Mouse (Mus musculus) gastrocnemius, postnatal 36 days (tissue): ENCODE measurements at regions not wholly inside any gene's neighbourhood (a gene's known extent, or its start where the extent isn't known, plus 50 kb on each side); places are given as distances from the start of the nearest gene placed in this dataset.
A peak's percentile ranks its signal among the peaks of the same experiment; 100 is the strongest.

ENCODE experiments used
- DNase-seq, 2 experiments: peaks; one replicate each; pipeline ENCODE4 v3.0.0; 2022
- intact Hi-C: fragments of 180-260 bp; cut with DNase I; formaldehyde crosslinking; loops from one replicate; pipeline ENCODE4 v1.15.1; 2025

DNA sequence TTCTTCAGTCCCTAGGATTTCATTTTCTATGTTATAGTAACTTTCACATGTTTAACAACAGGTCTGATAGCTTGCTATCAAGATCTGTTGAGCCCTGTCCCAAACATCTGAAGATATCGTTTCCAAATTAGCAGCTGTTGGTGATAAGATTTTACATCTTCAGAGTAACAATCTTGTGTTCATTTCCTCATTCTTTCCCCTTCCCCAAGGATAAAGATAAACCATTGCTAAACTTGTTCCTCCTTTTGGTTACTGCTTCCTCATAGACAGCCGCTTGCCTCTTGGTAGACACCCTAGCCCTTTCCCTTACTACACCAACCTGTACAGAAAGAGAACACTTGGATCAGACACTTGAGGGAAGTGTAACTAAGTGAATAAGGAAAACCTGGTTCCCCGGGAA, 58.6 kb downstream of the Kcnrg start:
- intact Hi-C loops = no loop called here
- no peak for DNase-seq

- intact Hi-C loops = no loop called here
- DNase-seq = no peak
These were observed 65.9 kb downstream of the Kcnrg start for GRCm38 (mm10) chr14:61673184-61673583.

GRCm38 (mm10) chr14:61678107-61678506, 70.8 kb downstream of the Kcnrg start:
- no peak for DNase-seq
- intact Hi-C loops = no loop called here

GRCm38 (mm10) chr14:61680818-61681707, 73.8 kb downstream of the Kcnrg start:
- intact Hi-C loops = loop anchor here (10.0 kb wide), 1 partner anchor 364 kb away; no protein-coding TSS in a partner anchor
- DNase-seq = peak; percentile 83 to 90

DNA sequence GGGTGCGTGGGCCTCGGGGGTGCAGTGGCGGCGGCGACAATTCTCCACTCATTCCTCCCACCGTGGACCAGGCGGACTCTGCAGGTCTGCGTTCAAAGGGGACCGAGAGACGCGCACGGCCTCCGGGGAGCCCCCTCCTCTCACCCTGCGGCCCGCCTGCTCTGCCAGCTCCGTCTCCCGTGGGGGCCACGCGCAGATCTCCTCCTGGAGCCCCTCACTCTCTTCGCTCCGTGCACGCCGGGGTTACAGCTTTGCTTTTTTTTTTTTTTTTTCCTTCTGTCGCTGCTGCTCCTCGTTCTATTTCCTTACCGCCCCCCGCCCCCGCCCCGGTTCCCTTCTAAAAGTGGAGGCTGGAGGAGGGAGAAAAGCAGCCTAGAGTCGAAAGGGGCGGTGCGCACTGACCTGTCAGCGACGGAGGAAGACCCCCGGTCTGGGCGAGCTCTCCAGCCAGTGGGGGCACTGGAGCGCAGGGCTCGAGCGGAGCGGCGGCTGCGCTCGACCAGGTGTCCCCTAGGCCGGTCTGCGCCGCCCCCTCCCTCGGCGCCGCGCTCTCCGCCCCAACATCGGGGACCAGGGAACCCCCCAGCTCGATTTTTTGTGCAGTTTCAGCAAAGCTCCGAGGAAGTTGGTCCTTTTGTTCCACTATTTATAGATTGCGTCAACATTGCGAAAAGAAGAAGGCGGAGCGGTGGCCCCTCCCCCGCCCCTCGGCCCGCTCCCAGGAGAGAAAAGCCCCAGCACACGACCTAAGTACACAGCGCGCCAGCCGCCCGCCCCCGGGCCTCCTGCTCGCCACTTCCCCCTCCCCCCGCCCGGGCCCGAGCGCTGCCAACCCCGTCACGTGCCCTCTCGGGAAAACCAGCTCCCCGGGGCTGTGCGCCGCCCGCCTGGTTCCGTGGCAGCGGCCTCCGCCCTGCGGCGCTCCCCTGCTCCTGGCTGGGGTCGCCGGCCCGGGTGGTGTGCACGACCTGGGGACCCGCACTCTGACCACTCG, 74.7 kb downstream of the Kcnrg start:
- peak; percentile 86 to 91 for DNase-seq
- intact Hi-C loops = loop anchor here (1.0 to 10.0 kb wide), 3 partner anchors 34 to 363 kb away; no protein-coding TSS in a partner anchor

DNA sequence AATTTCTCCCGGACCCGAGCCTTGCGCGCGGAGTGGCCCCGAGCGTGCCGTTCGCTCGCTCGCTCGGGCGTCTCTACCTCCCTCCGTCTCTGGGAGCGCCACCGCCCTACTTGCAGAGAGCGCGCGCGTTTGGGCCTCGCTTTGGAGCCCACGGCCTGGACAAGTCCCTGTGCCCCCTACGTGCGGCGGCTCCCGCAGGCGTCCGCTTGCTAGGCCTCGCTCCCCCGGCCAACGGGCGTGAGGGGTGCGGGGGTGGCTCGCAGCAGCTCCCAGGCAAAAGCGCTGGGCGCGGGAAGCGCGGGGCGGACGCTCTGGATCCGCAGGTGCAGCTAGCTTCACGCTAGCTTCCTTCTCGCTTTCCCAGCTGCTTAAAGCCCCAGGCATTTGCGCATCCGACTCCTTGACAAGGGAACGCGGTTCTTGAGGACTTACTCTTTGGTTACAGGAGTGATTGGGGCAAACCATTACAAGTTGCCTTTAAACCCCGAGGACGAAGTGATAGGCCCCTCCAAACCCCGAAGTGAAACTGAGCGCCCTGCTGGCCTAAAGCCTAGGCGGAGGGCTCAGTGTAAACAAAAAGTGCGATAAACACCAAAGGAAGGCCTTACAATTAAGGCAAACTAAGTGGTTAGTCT, 75.6 kb downstream of the Kcnrg start:
- peak; percentile 52 to 69 for DNase-seq
- intact Hi-C loops = loop anchor here (1.0 to 10.0 kb wide), 3 partner anchors 35 to 362 kb away; no protein-coding TSS in a partner anchor

DNA sequence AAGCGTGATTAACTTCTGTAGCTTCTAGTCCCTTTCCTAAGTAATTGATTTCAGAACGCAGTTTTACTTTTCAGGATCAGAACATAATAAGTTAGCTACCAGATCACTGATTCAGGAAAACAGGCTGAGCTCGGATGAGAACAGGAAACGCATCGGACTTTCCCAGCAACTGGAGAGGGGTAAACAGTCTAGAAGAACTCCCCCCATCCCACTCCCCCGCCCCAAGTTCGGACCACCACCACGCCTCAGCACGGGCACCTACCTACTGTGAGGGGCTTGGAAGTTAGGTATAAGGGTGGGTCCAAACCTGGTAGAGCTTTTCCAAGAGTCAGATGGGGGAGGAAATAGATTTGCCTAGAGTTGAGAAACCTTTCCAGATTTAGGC, 76.1 kb downstream of the Kcnrg start:
- no peak for DNase-seq
- intact Hi-C loops = loop anchor here (2.0 to 10.0 kb wide), 2 partner anchors 109 to 361 kb away; no protein-coding TSS in a partner anchor

DNA sequence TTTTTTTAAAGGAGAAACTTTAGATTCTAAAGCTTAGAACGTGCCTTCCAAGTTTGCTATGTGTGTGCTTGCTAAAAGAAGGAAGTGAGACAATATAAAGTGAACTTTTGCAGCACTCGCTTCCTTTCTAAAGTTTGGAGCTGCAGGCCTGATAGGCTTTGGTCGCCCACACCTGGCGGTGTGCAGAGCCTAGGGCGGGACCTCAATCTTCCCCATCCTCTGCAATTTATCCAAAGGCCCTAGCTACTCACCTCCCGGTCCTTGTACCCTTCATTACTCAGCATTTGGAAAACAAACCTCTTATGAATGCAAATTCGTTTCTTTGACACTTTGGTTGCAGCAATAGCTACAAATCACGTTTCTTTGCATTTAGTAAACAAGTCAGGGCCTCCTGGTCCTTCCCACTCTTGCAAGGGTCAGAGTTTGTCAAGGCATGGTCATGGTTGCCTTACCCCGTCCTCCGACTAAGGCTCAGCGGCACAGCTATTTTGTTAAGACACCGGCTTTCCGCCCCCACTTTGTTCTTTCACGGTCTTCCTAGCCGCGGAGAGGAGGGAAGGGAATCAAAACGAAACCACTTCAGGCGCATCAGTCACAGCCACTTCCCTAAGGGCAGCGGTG, 76.6 kb downstream of the Kcnrg start:
- intact Hi-C loops = loop anchor here (2.0 to 10.0 kb wide), 2 partner anchors 109 to 361 kb away; no protein-coding TSS in a partner anchor
- DNase-seq = peak; percentile 30 to 31

GRCm38 (mm10) chr14:61684473-61685230, 77.4 kb downstream of the Kcnrg start:
- intact Hi-C loops = loop anchor here (10.0 kb wide), 1 partner anchor 360 kb away; no protein-coding TSS in a partner anchor
- peak in 1 of 2 experiments; percentile 22 for DNase-seq

DNA sequence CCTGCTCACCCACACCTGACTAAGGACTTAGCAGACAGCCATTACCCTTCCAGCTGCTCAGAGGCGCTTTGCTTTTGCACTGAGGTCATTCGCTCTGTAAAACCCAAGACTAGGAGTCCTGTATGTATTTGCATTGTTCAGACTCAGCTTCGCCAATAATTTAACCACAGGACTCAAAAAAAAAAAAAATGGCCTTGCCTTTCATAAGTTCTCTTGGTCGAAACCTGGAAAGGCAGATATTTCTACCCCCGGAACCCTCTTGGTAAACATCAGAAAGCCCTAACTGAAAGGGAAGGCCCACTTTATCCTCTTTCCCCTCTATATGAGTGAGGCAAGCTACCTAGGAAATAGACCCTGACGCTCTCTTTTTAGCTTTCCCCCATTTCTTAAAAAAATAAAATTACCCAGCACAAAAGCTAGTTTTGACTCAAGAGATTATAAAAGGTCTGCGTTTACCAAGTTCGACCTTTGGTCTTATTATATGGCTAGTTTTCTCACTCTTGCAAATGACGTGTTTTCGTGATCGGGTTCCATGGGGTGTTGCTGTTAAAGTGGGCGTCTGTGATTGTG, 78.1 kb downstream of the Kcnrg start:
- DNase-seq = no peak
- intact Hi-C loops = loop anchor here (10.0 kb wide), 1 partner anchor 359 kb away; no protein-coding TSS in a partner anchor

GRCm38 (mm10) chr14:61686101-61686691, 78.9 kb downstream of the Kcnrg start:
- intact Hi-C loops = loop anchor here (10.0 kb wide), 1 partner anchor 359 kb away; no protein-coding TSS in a partner anchor
- DNase-seq = peak in 1 of 2 experiments; percentile 36

GRCm38 (mm10) chr14:61686821-61687341, 79.6 kb downstream of the Kcnrg start:
- intact Hi-C loops = loop anchor here (10.0 kb wide), 1 partner anchor 358 kb away; no protein-coding TSS in a partner anchor
- peak; percentile 37 to 64 for DNase-seq

DNA sequence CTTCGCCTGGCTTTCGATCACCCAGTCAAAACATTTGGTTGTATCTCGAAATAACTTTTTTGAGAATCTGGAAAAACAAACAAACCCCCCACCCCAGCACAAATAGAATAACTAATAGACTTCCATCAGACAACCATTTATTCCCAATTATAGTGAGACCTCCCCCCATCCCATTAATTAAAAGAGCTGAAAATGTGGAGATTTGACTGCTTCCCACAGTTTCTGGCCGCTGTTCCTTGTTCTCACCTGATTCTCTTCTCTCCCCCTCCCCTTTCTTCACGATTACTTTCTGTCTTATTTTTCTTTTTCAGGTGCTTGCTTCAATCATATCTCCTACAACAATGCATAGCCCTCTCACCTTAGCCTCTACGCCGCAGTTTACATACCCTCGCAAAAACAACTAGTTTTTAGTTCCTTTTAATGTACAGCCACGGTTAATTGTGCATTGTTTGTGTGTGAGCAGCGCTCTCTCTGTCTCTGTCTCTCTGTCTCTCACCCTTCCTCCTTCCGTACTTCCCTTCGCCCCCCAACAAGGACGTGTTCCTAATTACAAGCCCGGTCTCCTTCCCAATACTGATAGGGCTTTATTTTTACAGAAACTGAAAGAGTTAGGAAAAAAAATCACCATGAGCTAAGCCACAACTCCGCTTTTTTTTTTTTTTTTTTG, 80.2 kb downstream of the Kcnrg start:
- no peak for DNase-seq
- intact Hi-C loops = loop anchor here (10.0 kb wide), 1 partner anchor 357 kb away; no protein-coding TSS in a partner anchor

GRCm38 (mm10) chr14:61688013-61688520, 80.8 kb downstream of the Kcnrg start:
- intact Hi-C loops = loop anchor here (10.0 kb wide), 1 partner anchor 357 kb away; no protein-coding TSS in a partner anchor
- no peak for DNase-seq

GRCm38 (mm10) chr14:61688666-61689065, 81.4 kb downstream of the Kcnrg start:
- intact Hi-C loops = loop anchor here (10.0 kb wide), 1 partner anchor 356 kb away; no protein-coding TSS in a partner anchor
- DNase-seq = no peak

GRCm38 (mm10) chr14:61689281-61689680, 82.0 kb downstream of the Kcnrg start:
- intact Hi-C loops = loop anchor here (10.0 kb wide), 1 partner anchor 356 kb away; no protein-coding TSS in a partner anchor
- no peak for DNase-seq

DNA sequence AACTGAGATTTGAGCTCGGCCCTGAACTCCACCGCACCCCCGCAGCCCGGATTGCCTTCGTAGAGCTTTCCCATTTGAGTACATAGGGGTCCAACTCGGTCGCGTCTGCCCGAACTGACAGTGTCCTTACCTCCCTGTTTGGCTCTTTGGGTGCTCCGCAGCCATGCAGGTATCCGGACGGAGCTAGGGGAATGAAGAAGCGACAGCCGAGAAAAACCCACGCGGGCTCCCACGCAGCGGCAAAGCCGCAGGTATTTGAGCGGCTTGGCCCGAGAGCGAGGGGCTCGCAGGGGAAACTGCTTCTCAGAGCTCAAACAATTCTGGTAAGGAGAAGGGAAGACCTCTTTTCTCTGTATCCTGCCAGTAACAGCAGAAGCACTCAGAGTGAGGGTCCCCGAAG, 82.5 kb downstream of the Kcnrg start:
- DNase-seq = no peak
- intact Hi-C loops = loop anchor here (10.0 kb wide), 2 partner anchors 355 to 555 kb away; no protein-coding TSS in a partner anchor
